Mouse (Mus musculus) cortical plate, adult 2 months (tissue): ENCODE data around the gene Relch.

Experiments used
- CTCF ChIP-seq: fragments of 200-500 bp; IDR thresholded peaks from 2 replicates; pipeline ENCODE4 v1.5.1; 2011; ENCODE audit warnings: mild to moderate bottlenecking, control low read depth, low read length; ENCODE audit not compliant: insufficient read depth; ENCODE audit errors: extremely low read depth
- POLR2A ChIP-seq: fragments of 200-500 bp; IDR thresholded peaks from 2 replicates; pipeline ENCODE4 v1.6.1; 2011; ENCODE audit warnings: mild to moderate bottlenecking, low read length, control low read depth; ENCODE audit not compliant: insufficient read depth; ENCODE audit errors: extremely low read depth

GRCm38 (mm10) chr1:105653981-105654380 is 9.7 kb upstream of the Relch start:
- TF ChIP-seq CTCF (no peak), POLR2A (no peak)
